Mouse (Mus musculus) hindbrain, embryonic 14.5 days (tissue): Measurements from ENCODE around the gene Thy1. TPM values are rescaled to one million over a fixed set of nuclear protein-coding genes. Genes with fewer than 3 reads are reported as not detected.

Experiments used
- ATAC-seq: fragments of 200-750 bp; cut with Nextera tagmentation; 2 replicates; pipeline ENCODE4 v1.8.0; 2017; ENCODE audit warnings: moderate number of reproducible peaks, mild to moderate bottlenecking, moderate TSS enrichment, moderate library complexity; ENCODE audit not compliant: low FRiP score
- DNase-seq: peaks from one replicate; pipeline ENCODE4 v3.0.0-alpha.2; 2015; ENCODE audit warnings: low spot score
- H3K27ac ChIP-seq: fragments of 300-500 bp; sonication (generic); 2 replicates; pipeline ENCODE4 v1.5.1; 2014; ENCODE audit warnings: mild to moderate bottlenecking, moderate library complexity
- H3K27me3 ChIP-seq: fragments of 300-500 bp; sonication (generic); 2 replicates; pipeline ENCODE4 v1.6.1; 2014; ENCODE audit warnings: mild to moderate bottlenecking, low read length, mixed read lengths; ENCODE audit not compliant: control insufficient read depth, insufficient read depth
- H3K36me3 ChIP-seq: fragments of 300-500 bp; sonication (generic); replicated peaks from 2 replicates; pipeline ENCODE4 v1.6.1; 2014; ENCODE audit not compliant: control insufficient read depth, insufficient read depth
- H3K4me1 ChIP-seq: fragments of 300-500 bp; sonication (generic); replicated peaks from 2 replicates; pipeline ENCODE4 v1.6.1; 2014; ENCODE audit warnings: antibody characterized with exemption, low read length, mixed read lengths; ENCODE audit not compliant: control insufficient read depth, insufficient read depth
- H3K4me2 ChIP-seq: fragments of 300-500 bp; sonication (generic); replicated peaks from 2 replicates; pipeline ENCODE4 v1.6.1; 2014; ENCODE audit warnings: mild to moderate bottlenecking, moderate library complexity
- H3K4me3 ChIP-seq: fragments of 300-500 bp; sonication (generic); replicated peaks from 2 replicates; pipeline ENCODE4 v1.5.1; 2014; ENCODE audit warnings: mild to moderate bottlenecking, low read length
- H3K9ac ChIP-seq: fragments of 300-500 bp; sonication (generic); 2 replicates; pipeline ENCODE4 v1.6.1; 2014
- H3K9me3 ChIP-seq: fragments of 300-500 bp; sonication (generic); 2 replicates; pipeline ENCODE4 v1.6.1; 2016; ENCODE audit warnings: low read length; ENCODE audit not compliant: control insufficient read depth
- WGBS: fragments of 180-500 bp; shearing (Covaris S2); extraction: QIAGEN DNeasy Blood & Tissue Kit; methylation state at CpG from one replicate; pipeline ENCODE4 v1.1.7; 2014; 5-methylcytosine and 5-hydroxymethylcytosine counted together
- polyA plus RNA-seq: library from polyadenylated mRNA; unstranded; fragments of >200 nt; fragmentation: Nextera tagmentation; extraction: Ambion mirVana; gene quantifications from 2 replicates; pipeline ENCODE4 v1.2.1, GENCODE M21; 2014

Thy1 gene
- 6.2 and 9.6 TPM in 2 replicates for polyA plus RNA-seq

- Histone ChIP-seq H3K27ac (no peak within 1 kb of the TSS), H3K36me3 (no peaks in the 10 kb centered on the region), H3K27me3 (peaks cover 33% of the 10 kb centered on the region), H3K4me1 (peaks cover 12% of the 10 kb centered on the region; the same call in 1 of the 2 replicates), H3K4me3 (peak within 1 kb of the TSS; percentile 31), H3K9me3 (no peaks in the 10 kb centered on the region), H3K4me2 (peak within 1 kb of the TSS; percentile 63), H3K9ac (peak within 1 kb of the TSS; percentile 35; the same call in 1 of the 2 replicates)
- ATAC-seq (peak; percentile 68; the same call in 1 of the 2 replicates), DNase-seq (peak; percentile 68)
- under 1% methylated on average over 30 of the region's 30 CpGs for WGBS
Observed at GRCm38 (mm10) chr9:44042836-44043707, at the start of gene Thy1. Gene Thy1 (plus strand): TSS chr9:44043384.

GRCm38 (mm10) chr9:43997681-43998080, 45.5 kb upstream of the Thy1 start:
- Histone ChIP-seq H3K27ac (no peak overlapping the region), H3K4me2 (no peak overlapping the region), H3K4me1 (no peaks in the 10 kb centered on the region; the same call in 1 of the 2 replicates), H3K9me3 (no peaks in the 10 kb centered on the region), H3K4me3 (no peak overlapping the region), H3K9ac (no peak overlapping the region), H3K36me3 (no peaks in the 10 kb centered on the region), H3K27me3 (no peaks in the 10 kb centered on the region)
- WGBS = 76% methylated on average over 2 of the region's 2 CpGs
- no peak for ATAC-seq
- DNase-seq = no peak

DNA sequence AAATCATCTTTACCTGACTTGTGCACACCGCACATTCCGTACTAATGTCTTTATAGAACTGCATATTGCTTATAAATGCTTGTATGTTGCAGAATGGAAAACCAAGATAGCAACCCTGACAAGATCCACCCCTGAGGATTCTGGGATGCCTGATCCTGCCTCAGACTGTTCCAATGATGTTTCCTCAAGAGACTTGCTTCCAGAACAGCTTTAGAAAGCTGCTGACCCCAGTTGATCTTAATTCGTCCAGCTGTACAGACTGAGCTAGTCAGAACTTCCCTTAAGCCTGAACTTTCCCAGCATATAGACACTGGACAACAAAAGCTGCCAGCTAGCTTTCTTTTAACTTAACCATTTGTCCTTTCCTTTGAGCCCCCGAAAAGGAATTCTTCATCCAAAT, 44.3 kb upstream of the Thy1 start:
- Histone ChIP-seq H3K27me3 (no peaks in the 10 kb centered on the region), H3K36me3 (no peaks in the 10 kb centered on the region), H3K9me3 (no peaks in the 10 kb centered on the region), H3K27ac (no peak overlapping the region), H3K4me3 (no peak overlapping the region), H3K4me1 (no peaks in the 10 kb centered on the region; the same call in 1 of the 2 replicates), H3K4me2 (no peak overlapping the region), H3K9ac (no peak overlapping the region)
- ATAC-seq (no peak), DNase-seq (no peak)
- WGBS = 79% methylated on average over 4 of the region's 4 CpGs

DNA sequence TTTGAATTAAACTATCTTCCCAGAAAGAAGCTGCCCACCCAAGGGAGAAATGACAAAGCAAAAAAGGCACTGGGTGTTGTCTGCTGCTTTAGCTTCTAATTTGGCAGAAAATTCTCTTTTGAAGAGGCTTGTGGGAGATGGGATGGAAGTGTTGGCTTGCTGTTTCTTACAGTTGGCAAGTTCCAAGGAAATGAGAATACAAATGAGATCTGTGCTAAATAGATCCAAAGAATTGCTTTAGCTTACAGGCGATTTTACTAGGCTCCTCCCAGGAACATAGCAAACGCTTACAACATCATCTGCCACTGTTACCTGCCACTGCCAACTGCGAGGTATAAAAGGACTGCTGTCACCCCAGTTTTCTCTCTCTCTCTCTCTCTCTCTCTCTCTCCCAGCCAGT, 38.8 kb upstream of the Thy1 start:
- Histone ChIP-seq H3K4me3 (no peak overlapping the region), H3K9me3 (no peaks in the 10 kb centered on the region), H3K27ac (no peak overlapping the region), H3K4me2 (no peak overlapping the region), H3K27me3 (no peaks in the 10 kb centered on the region), H3K9ac (no peak overlapping the region), H3K4me1 (no peaks in the 10 kb centered on the region), H3K36me3 (no peaks in the 10 kb centered on the region)
- DNase-seq = no peak
- no peak for ATAC-seq
- 77% methylated on average over 3 of the region's 3 CpGs for WGBS

GRCm38 (mm10) chr9:44005305-44005704, 37.9 kb upstream of the Thy1 start:
- no peak overlapping the region for H3K4me3 ChIP-seq
- no peaks in the 10 kb centered on the region for H3K9me3 ChIP-seq
- ATAC-seq = no peak
- H3K36me3 ChIP-seq = no peaks in the 10 kb centered on the region
- no peak overlapping the region for H3K27ac ChIP-seq
- 90% methylated on average over 3 of the region's 3 CpGs for WGBS
- no peaks in the 10 kb centered on the region for H3K4me1 ChIP-seq
- no peak overlapping the region for H3K9ac ChIP-seq
- H3K4me2 ChIP-seq = no peak overlapping the region
- H3K27me3 ChIP-seq = no peaks in the 10 kb centered on the region
- DNase-seq = no peak

GRCm38 (mm10) chr9:44007323-44007722, 35.9 kb upstream of the Thy1 start:
- no peak for ATAC-seq
- H3K9me3 ChIP-seq = no peaks in the 10 kb centered on the region
- H3K36me3 ChIP-seq = no peaks in the 10 kb centered on the region
- H3K4me2 ChIP-seq = no peak overlapping the region
- no peaks in the 10 kb centered on the region; the same call in 1 of the 2 replicates for H3K4me1 ChIP-seq
- H3K9ac ChIP-seq = no peak overlapping the region
- DNase-seq = no peak
- 77% methylated on average over 2 of the region's 2 CpGs for WGBS
- no peak overlapping the region for H3K27ac ChIP-seq
- H3K4me3 ChIP-seq = no peak overlapping the region
- no peaks in the 10 kb centered on the region for H3K27me3 ChIP-seq

GRCm38 (mm10) chr9:44007991-44008390, 35.2 kb upstream of the Thy1 start:
- H3K4me2 ChIP-seq = no peak overlapping the region
- ATAC-seq = no peak
- H3K36me3 ChIP-seq = no peaks in the 10 kb centered on the region
- DNase-seq = no peak
- no peak overlapping the region for H3K9ac ChIP-seq
- no peak overlapping the region for H3K27ac ChIP-seq
- 67% methylated on average over 3 of the region's 3 CpGs for whole genome bisulfite sequencing
- H3K9me3 ChIP-seq = no peaks in the 10 kb centered on the region
- H3K27me3 ChIP-seq = no peaks in the 10 kb centered on the region
- peaks cover 3% of the 10 kb centered on the region; the same call in 1 of the 2 replicates for H3K4me1 ChIP-seq
- H3K4me3 ChIP-seq = no peak overlapping the region

GRCm38 (mm10) chr9:44010900-44011299, 32.3 kb upstream of the Thy1 start:
- DNase-seq (no peak), ATAC-seq (no peak)
- H3K27me3 ChIP-seq = no peaks in the 10 kb centered on the region
- no peaks in the 10 kb centered on the region for H3K9me3 ChIP-seq
- no peak overlapping the region for H3K27ac ChIP-seq
- WGBS = 86% methylated on average over 3 of the region's 3 CpGs
- H3K4me3 ChIP-seq = no peak overlapping the region
- no peak overlapping the region for H3K4me2 ChIP-seq
- no peaks in the 10 kb centered on the region for H3K36me3 ChIP-seq
- H3K9ac ChIP-seq = no peak overlapping the region
- H3K4me1 ChIP-seq = peaks cover 6% of the 10 kb centered on the region; the same call in 1 of the 2 replicates

DNA sequence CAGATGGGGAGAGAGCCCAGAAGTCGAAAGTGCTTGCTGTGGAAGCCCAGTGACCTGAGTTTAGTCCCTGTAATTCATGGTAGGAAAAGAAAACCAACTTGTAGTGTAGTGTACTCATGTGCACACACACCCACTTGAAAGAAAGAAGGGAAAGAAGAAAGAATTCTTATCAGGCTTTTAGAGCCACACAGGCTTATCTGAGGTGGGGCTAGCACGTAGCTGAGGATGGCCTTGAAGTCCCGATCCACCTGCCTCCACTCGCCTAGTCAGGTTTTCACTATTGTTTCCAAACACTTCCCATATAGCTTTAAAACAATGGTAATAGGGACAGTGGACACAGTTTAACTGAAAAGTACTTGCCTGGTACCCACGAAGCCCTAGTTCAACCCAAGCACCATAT, 31.5 kb upstream of the Thy1 start:
- Histone ChIP-seq H3K4me1 (peaks cover 6% of the 10 kb centered on the region; the same call in 1 of the 2 replicates), H3K27me3 (no peaks in the 10 kb centered on the region), H3K9me3 (no peaks in the 10 kb centered on the region), H3K4me3 (no peak overlapping the region), H3K9ac (no peak overlapping the region), H3K36me3 (no peaks in the 10 kb centered on the region), H3K4me2 (no peak overlapping the region), H3K27ac (no peak overlapping the region)
- DNase-seq (no peak), ATAC-seq (no peak)
- WGBS = 87% methylated on average over 5 of the region's 5 CpGs
